Mouse (Mus musculus): ENCODE data around the gene Gm44511. TPM values are rescaled to one million over a fixed set of nuclear protein-coding genes. Genes with fewer than 3 reads are reported as not detected.
A peak's percentile ranks its signal among the peaks of the same experiment; 100 is the strongest.
"Not testable (repeated sequence)": the region's sequence is repeated elsewhere in the genome, so short reads cannot be mapped to it uniquely, and the experiment has no call there.

Gene Gm44511
- polyA plus RNA-seq, 1 experiment from 2014 or later, result not detected

GRCm38 (mm10) chr6:128759221-128759950 lies 66.7 kb downstream of the Gm44511 start:
- ATAC-seq (replicated peaks; ENCODE audit: low FRiP score, low read depth) (no peak), DNase-seq (ENCODE audit: low spot score) (no peak)
- Histone ChIP-seq H3K9ac (ENCODE audit: low read depth, low read length) (no peak overlapping the region), H3K4me2 (ENCODE audit: low read length) (no peak overlapping the region), H3K36me3 (ENCODE audit: insufficient read depth, low read length) (no peaks in the 10 kb centered on the region), H3K27me3 (ENCODE audit: insufficient read depth, low read length) (no peaks in the 10 kb centered on the region), H3K9me3 (replicated peaks; ENCODE audit: low read length) (no peaks in the 10 kb centered on the region), H3K27ac (no peak overlapping the region), H3K4me1 (replicated peaks; ENCODE audit: insufficient read depth, low read length) (no peaks in the 10 kb centered on the region), H3K4me3 (replicated peaks; ENCODE audit: low read depth, low read length) (no peak overlapping the region)
- 79% methylated on average over 5 of the region's 5 CpGs for WGBS
- no peak for TF ChIP-seq CTCF (IDR thresholded peaks at IDR 0.05; ENCODE audit: low read depth)

GRCm38 (mm10) chr6:128755402-128755763 lies 70.7 kb downstream of the Gm44511 start:
- H3K4me1 ChIP-seq (replicated peaks; ENCODE audit: insufficient read depth, low read length); H3K9ac ChIP-seq (ENCODE audit: low read depth, low read length); H3K4me3 ChIP-seq (replicated peaks; ENCODE audit: low read depth, low read length); H3K9me3 ChIP-seq (replicated peaks; ENCODE audit: low read length); H3K4me2 ChIP-seq (ENCODE audit: low read length); ATAC-seq (replicated peaks; ENCODE audit: low FRiP score, low read depth); H3K36me3 ChIP-seq (ENCODE audit: insufficient read depth, low read length); H3K27me3 ChIP-seq (ENCODE audit: insufficient read depth, low read length); H3K27ac ChIP-seq; DNase-seq (ENCODE audit: low spot score): not testable (repeated sequence)
- 41% methylated on average over 4 of the region's 4 CpGs for WGBS

GRCm38 (mm10) chr6:128754748-128755401 lies 71.2 kb downstream of the Gm44511 start:
- H3K4me2 ChIP-seq (ENCODE audit: low read length); H3K4me1 ChIP-seq (replicated peaks; ENCODE audit: insufficient read depth, low read length); H3K27me3 ChIP-seq (ENCODE audit: insufficient read depth, low read length); H3K4me3 ChIP-seq (replicated peaks; ENCODE audit: low read depth, low read length); ATAC-seq (replicated peaks; ENCODE audit: low FRiP score, low read depth); H3K9ac ChIP-seq (ENCODE audit: low read depth, low read length); DNase-seq (ENCODE audit: low spot score); H3K27ac ChIP-seq; H3K9me3 ChIP-seq (replicated peaks; ENCODE audit: low read length); H3K36me3 ChIP-seq (ENCODE audit: insufficient read depth, low read length): not testable (repeated sequence)
- 71% methylated on average over 12 of the region's 12 CpGs for WGBS

GRCm38 (mm10) chr6:128754265-128754664 lies 71.8 kb downstream of the Gm44511 start:
- H3K9ac ChIP-seq (ENCODE audit: low read depth, low read length), result not testable (repeated sequence)

GRCm38 (mm10) chr6:128753610-128754224 lies 72.4 kb downstream of the Gm44511 start:
- H3K9ac ChIP-seq (ENCODE audit: low read depth, low read length); H3K27ac ChIP-seq; H3K4me3 ChIP-seq (replicated peaks; ENCODE audit: low read depth, low read length); H3K4me1 ChIP-seq (replicated peaks; ENCODE audit: insufficient read depth, low read length); H3K4me2 ChIP-seq (ENCODE audit: low read length); H3K27me3 ChIP-seq (ENCODE audit: insufficient read depth, low read length); H3K9me3 ChIP-seq (replicated peaks; ENCODE audit: low read length); H3K36me3 ChIP-seq (ENCODE audit: insufficient read depth, low read length): not testable (repeated sequence)
- peak; percentile 75 for TF ChIP-seq CTCF (IDR thresholded peaks at IDR 0.05; ENCODE audit: low read depth)
- WGBS, result 35% methylated on average over 8 of the region's 8 CpGs
- ATAC-seq (replicated peaks; ENCODE audit: low FRiP score, low read depth) (peak; percentile 95), DNase-seq (ENCODE audit: low spot score) (peak; percentile 83)

More at GRCm38 (mm10) chr6:128754265-128754664, 71.8 kb downstream of the Gm44511 start:
- H3K4me3 ChIP-seq (replicated peaks; ENCODE audit: low read depth, low read length); H3K36me3 ChIP-seq (ENCODE audit: insufficient read depth, low read length); H3K4me1 ChIP-seq (replicated peaks; ENCODE audit: insufficient read depth, low read length); H3K27me3 ChIP-seq (ENCODE audit: insufficient read depth, low read length); H3K4me2 ChIP-seq (ENCODE audit: low read length); H3K9me3 ChIP-seq (replicated peaks; ENCODE audit: low read length); H3K27ac ChIP-seq: not testable (repeated sequence)
- ATAC-seq (replicated peaks; ENCODE audit: low FRiP score, low read depth) (peak; percentile 78), DNase-seq (ENCODE audit: low spot score) (peak; percentile 30)
- 32% methylated on average over 10 of the region's 10 CpGs for WGBS

- 71% methylated on average over 6 of the region's 6 CpGs for WGBS
- not testable (repeated sequence) for ATAC-seq (replicated peaks; ENCODE audit: low FRiP score, low read depth); H3K9me3 ChIP-seq (replicated peaks; ENCODE audit: low read length)
These were observed 79.1 kb downstream of the Gm44511 start for GRCm38 (mm10) chr6:128747006-128747405.

More at GRCm38 (mm10) chr6:128747006-128747405, 79.1 kb downstream of the Gm44511 start:
- not testable (repeated sequence) for H3K27ac ChIP-seq; H3K9ac ChIP-seq (ENCODE audit: low read depth, low read length); H3K4me1 ChIP-seq (replicated peaks; ENCODE audit: insufficient read depth, low read length); H3K36me3 ChIP-seq (ENCODE audit: insufficient read depth, low read length); DNase-seq (ENCODE audit: low spot score); H3K4me3 ChIP-seq (replicated peaks; ENCODE audit: low read depth, low read length); H3K4me2 ChIP-seq (ENCODE audit: low read length); H3K27me3 ChIP-seq (ENCODE audit: insufficient read depth, low read length)

All from kidney, postnatal 0 days (tissue).